Mouse (Mus musculus) midbrain, embryonic 12.5 days (tissue): ENCODE measurements at regions not wholly inside any gene's neighbourhood (a gene's known extent, or its start where the extent isn't known, plus 50 kb on each side); places are given as distances from the start of the nearest gene placed in this dataset.

Experiments
- ATAC-seq: fragments of 200-750 bp; cut with Nextera tagmentation; 2 replicates; pipeline ENCODE4 v1.8.0; 2017; ENCODE audit warnings: low read depth, moderate TSS enrichment, moderate library complexity; ENCODE audit not compliant: low FRiP score
- H3K27ac ChIP-seq: fragments of 300-500 bp; sonication (generic); replicated peaks from 2 replicates; pipeline ENCODE4 v1.5.1; 2016; ENCODE audit warnings: mild to moderate bottlenecking
- H3K27me3 ChIP-seq: fragments of 300-500 bp; sonication (generic); 2 replicates; pipeline ENCODE4 v1.6.1; 2016; ENCODE audit warnings: mild to moderate bottlenecking
- H3K36me3 ChIP-seq: fragments of 300-500 bp; sonication (generic); 2 replicates; pipeline ENCODE4 v1.6.1; 2016
- H3K4me1 ChIP-seq: fragments of 300-500 bp; sonication (generic); 2 replicates; pipeline ENCODE4 v1.6.1; 2016
- H3K4me2 ChIP-seq: fragments of 300-500 bp; sonication (generic); replicated peaks from 2 replicates; pipeline ENCODE4 v1.6.1; 2016; ENCODE audit warnings: mild to moderate bottlenecking, moderate library complexity
- H3K4me3 ChIP-seq: fragments of 300-500 bp; sonication (generic); 2 replicates; pipeline ENCODE4 v1.5.1; 2016; ENCODE audit warnings: mild to moderate bottlenecking
- H3K9ac ChIP-seq: fragments of 300-500 bp; sonication (generic); replicated peaks from 2 replicates; pipeline ENCODE4 v1.6.1; 2016; ENCODE audit warnings: mild to moderate bottlenecking, moderate library complexity
- H3K9me3 ChIP-seq: fragments of 300-500 bp; sonication (generic); 2 replicates; pipeline ENCODE4 v1.6.1; 2016; ENCODE audit warnings: mild to moderate bottlenecking
- WGBS: fragments of 180-500 bp; shearing (Covaris S2); methylation state at CpG from one replicate; pipeline ENCODE4 v1.1.7; 2016; 5-methylcytosine and 5-hydroxymethylcytosine counted together

DNA sequence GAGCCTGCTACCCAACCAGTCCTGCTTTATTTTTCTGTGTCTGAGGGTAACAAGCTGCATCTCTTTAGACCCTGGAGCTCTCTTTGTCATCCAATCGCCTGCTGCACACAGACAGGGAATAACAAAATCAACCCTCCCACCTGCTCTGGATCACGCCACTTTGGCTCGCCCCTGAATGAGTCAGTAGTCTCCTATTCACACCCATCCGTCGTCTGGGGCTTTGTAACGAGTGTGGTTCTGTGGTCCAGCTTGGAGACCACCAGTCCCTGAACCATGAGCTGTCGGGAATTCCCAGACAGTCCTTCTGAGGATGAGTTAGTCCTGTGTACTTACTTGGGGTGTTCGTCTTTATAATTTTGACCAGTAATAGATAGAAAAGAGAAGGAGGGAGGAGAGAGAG lies 248.7 kb downstream of the Tgfb2 start:
- H3K4me2 ChIP-seq = no peak overlapping the region
- H3K4me3 ChIP-seq = no peak overlapping the region
- no peaks in the 10 kb centered on the region for H3K9me3 ChIP-seq
- no peaks in the 10 kb centered on the region for H3K27me3 ChIP-seq
- H3K9ac ChIP-seq = no peak overlapping the region
- 76% methylated on average over 8 of the region's 8 CpGs for WGBS
- no peak overlapping the region for H3K27ac ChIP-seq
- no peaks in the 10 kb centered on the region for H3K4me1 ChIP-seq
- no peak for ATAC-seq
- no peaks in the 10 kb centered on the region for H3K36me3 ChIP-seq

DNA sequence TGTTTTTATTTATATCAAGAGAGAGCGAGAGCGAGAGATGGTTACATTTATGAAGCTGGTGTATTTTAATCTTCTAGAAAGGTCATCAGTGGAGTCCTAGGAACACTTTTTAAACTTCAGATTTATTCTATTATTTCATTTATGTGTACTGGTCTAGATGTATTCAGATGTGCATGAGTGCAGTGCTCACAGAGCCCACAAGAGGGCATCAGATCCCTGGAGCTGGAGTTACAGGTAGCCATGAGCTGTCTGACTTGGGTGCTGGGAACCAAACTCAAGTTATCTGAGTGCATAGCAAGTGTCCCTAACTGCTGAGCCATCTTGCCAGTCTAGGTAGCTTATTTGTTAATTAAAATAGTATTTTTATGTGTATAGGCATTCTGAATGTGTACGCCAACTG lies 249.7 kb downstream of the Tgfb2 start:
- Histone ChIP-seq H3K4me3 (no peak overlapping the region), H3K36me3 (no peaks in the 10 kb centered on the region), H3K4me1 (no peaks in the 10 kb centered on the region), H3K9ac (no peak overlapping the region), H3K27ac (no peak overlapping the region), H3K9me3 (no peaks in the 10 kb centered on the region), H3K27me3 (no peaks in the 10 kb centered on the region), H3K4me2 (no peak overlapping the region)
- WGBS = 96% methylated on average over 3 of the region's 3 CpGs
- no peak for ATAC-seq

DNA sequence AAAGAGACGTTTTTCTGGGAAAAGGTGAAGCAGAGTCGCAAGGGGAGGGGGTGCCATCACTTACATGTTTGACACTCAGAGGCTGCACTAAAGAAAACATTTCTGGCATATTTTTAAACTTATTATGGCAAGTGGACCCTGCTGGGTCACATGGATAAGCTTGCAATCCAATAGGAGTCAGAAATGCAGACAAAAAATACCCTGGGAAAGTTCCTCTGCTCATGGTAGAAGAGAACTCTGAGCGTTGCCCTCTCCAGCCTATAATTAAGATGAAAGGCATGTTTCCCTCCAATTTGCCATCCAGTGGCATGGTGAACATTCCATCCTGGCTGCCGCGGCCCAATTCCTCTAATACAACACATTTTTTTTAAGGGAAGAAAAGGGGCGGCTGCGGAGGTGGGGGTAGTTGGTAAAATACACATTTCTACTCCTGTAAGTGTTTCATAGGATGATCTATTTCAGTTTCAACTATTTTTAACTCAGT lies 250.6 kb downstream of the Tgfb2 start:
- ATAC-seq = no peak
- H3K36me3 ChIP-seq = no peaks in the 10 kb centered on the region
- no peak overlapping the region for H3K4me3 ChIP-seq
- no peak overlapping the region for H3K27ac ChIP-seq
- no peaks in the 10 kb centered on the region for H3K27me3 ChIP-seq
- H3K4me1 ChIP-seq = no peaks in the 10 kb centered on the region
- H3K9me3 ChIP-seq = no peaks in the 10 kb centered on the region
- 90% methylated on average over 7 of the region's 7 CpGs for WGBS
- H3K4me2 ChIP-seq = no peak overlapping the region
- no peak overlapping the region for H3K9ac ChIP-seq

DNA sequence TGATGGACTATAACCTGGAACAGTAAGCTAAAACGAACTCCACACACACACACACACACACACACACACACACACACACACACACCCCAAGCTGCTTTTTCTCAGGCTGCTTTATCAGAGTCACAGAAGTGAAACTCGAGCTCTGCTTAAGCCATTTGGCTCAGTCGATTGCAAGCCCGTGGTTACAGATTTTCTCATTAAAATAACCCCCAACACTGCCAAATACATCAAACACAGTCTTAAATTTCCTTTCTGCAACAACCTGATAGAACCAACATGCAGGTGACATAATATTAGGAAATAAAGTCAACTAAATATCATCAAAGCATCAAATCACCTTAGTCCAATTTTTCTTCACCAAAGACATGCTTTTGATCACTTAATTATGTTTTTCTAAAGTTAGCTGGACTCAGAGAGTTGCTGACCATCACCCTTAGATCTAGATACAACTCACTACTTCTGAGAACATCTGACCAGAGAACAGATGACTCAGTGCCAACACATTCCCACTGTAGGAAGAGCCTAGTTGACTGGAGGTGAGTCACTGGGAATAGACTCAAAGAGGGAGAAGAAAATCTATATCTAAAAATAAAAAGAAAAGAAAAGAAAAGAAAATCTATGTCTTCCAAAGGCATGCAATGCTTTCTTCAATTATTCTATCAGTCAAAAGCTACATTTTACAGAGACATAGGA lies 251.2 kb downstream of the Tgfb2 start:
- Histone ChIP-seq H3K4me1 (no peaks in the 10 kb centered on the region), H3K9ac (no peak overlapping the region)
- WGBS = 78% methylated on average over 4 of the region's 4 CpGs

DNA sequence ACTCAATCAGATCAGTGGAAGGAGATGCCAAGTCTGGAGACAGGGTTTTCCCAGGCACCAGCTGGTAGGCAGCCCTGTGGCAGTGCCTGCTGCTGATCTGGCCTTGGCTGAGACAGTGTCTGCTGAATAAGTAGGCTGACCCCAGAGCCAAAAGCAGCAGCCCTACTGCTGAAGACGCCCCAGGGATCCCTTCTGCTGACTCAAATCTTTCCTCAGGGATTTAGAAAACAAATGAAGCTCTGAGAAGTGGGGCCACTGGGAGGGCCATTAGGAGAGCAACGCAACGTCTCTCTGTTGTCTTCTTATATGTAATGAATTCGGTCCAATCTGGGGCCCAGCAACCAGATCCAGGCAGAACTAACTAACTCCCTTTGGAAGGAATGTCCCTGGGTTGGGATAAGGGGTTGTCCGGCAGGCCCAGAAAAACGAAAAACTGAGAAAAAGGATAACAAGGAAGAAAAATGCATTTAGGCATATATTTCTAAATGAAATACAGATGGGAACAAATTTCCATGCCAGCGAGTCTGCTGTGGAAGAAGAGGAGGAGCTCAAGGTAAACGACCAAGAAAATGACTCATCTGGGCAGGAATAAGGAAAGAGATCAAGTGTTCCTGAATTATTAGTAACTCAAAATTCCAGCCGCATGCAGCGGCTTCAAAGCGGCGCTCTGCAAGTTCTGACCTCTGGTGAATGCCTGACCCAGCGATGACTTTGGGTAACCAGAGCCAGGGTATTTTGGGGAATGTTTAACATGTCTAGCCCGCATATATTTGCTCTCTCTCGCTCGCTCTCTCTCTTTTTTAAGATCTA lies 256.7 kb downstream of the Tgfb2 start:
- H3K27ac ChIP-seq = no peak overlapping the region
- peaks cover 7% of the 10 kb centered on the region; the same call in 1 of the 2 replicates for H3K4me1 ChIP-seq
- H3K4me3 ChIP-seq = no peak overlapping the region
- no peaks in the 10 kb centered on the region for H3K27me3 ChIP-seq
- no peak overlapping the region for H3K4me2 ChIP-seq
- no peaks in the 10 kb centered on the region for H3K36me3 ChIP-seq
- peak; percentile 41; the same call in 1 of the 2 replicates for ATAC-seq
- H3K9me3 ChIP-seq = no peaks in the 10 kb centered on the region
- WGBS = 44% methylated on average over 16 of the region's 16 CpGs
- H3K9ac ChIP-seq = no peak overlapping the region

More for the DNA sequence above, 251.2 kb downstream of the Tgfb2 start:
- Histone ChIP-seq H3K4me2 (no peak overlapping the region), H3K27me3 (no peaks in the 10 kb centered on the region), H3K9me3 (no peaks in the 10 kb centered on the region), H3K36me3 (no peaks in the 10 kb centered on the region), H3K27ac (no peak overlapping the region), H3K4me3 (no peak overlapping the region)
- no peak for ATAC-seq

DNA sequence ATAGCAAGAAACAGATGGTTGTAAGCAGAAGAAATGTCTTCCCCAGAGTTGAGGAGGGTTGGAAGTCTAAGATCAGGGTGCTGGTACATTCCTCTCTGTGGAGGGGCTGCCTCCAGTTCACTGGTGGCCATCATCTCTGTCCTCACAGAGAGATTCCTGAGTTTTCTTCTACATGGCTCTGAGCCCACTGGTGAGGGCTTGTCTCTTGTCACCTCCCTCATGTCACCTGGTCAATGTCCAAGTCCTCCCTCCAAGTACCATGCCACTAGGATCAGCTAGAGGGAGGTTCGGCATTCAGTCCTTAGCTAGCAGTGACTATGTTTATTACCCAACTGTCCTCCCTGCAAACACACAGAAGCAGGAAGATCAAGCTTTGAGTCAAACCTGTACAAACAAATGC lies 258.3 kb downstream of the Tgfb2 start:
- H3K27ac ChIP-seq = no peak overlapping the region

DNA sequence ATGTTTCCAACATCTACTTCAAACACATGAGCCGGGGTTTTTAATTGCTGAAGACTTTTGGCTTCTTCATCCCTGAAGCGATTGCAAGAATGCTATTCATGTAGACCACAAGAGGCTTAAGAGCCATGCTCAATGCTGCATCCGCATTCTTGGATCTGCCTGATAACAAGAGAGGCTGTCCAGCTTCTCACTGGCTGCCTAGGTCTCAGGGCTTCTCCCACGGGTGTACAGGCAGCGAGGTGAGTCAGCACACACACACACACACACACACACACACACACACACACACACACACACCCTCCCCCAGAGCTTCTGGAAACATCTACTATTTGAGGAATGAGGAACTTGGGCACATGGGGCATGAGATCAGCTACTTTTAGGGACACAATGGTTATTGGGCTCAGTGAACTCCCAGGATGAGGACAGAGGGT lies 261.1 kb downstream of the Tgfb2 start:
- 49% methylated on average over 5 of the region's 5 CpGs for WGBS
- H3K4me1 ChIP-seq = peaks cover 7% of the 10 kb centered on the region; the same call in 1 of the 2 replicates
- no peaks in the 10 kb centered on the region for H3K9me3 ChIP-seq
- no peak overlapping the region for H3K27ac ChIP-seq
- no peak overlapping the region for H3K4me3 ChIP-seq
- H3K9ac ChIP-seq = no peak overlapping the region
- H3K4me2 ChIP-seq = no peak overlapping the region
- no peaks in the 10 kb centered on the region for H3K27me3 ChIP-seq
- ATAC-seq = no peak
- H3K36me3 ChIP-seq = no peaks in the 10 kb centered on the region

More for the DNA sequence above, 258.3 kb downstream of the Tgfb2 start:
- no peak overlapping the region for H3K9ac ChIP-seq
- no peak overlapping the region for H3K4me3 ChIP-seq
- H3K27me3 ChIP-seq = no peaks in the 10 kb centered on the region
- no peak for ATAC-seq
- peaks cover 7% of the 10 kb centered on the region; the same call in 1 of the 2 replicates for H3K4me1 ChIP-seq
- 90% methylated on average over 1 of the region's 1 CpGs for WGBS
- no peaks in the 10 kb centered on the region for H3K9me3 ChIP-seq
- H3K36me3 ChIP-seq = no peaks in the 10 kb centered on the region
- no peak overlapping the region for H3K4me2 ChIP-seq

DNA sequence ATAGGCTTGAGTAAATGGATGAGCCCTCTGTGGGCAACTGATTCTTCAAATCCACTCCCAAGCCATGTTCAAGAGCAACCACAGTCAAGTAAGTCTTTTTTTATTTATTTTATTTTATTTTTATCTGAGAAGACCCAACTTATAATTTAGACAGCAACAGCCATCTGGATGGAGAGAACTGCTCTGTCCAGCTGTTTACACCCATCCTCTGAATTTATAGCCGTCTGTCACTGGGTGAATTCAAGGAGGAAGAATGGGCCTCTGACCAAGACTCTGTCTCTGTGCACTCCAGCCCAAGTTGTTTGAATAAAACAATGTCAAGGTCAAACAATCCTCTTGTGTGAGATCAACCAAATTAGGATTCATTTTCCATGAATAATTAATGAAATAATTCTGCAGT lies 263.6 kb downstream of the Tgfb2 start:
- ATAC-seq = no peak
- no peak overlapping the region for H3K4me3 ChIP-seq
- H3K9ac ChIP-seq = no peak overlapping the region
- H3K9me3 ChIP-seq = no peaks in the 10 kb centered on the region
- 0 out of 2 replicates have a peak, but pooled peaks cover 2% of the 10 kb centered on the region for H3K4me1 ChIP-seq
- WGBS = 68% methylated on average over 1 of the region's 1 CpGs
- H3K4me2 ChIP-seq = no peak overlapping the region
- no peak overlapping the region for H3K27ac ChIP-seq
- H3K27me3 ChIP-seq = no peaks in the 10 kb centered on the region
- no peaks in the 10 kb centered on the region for H3K36me3 ChIP-seq

DNA sequence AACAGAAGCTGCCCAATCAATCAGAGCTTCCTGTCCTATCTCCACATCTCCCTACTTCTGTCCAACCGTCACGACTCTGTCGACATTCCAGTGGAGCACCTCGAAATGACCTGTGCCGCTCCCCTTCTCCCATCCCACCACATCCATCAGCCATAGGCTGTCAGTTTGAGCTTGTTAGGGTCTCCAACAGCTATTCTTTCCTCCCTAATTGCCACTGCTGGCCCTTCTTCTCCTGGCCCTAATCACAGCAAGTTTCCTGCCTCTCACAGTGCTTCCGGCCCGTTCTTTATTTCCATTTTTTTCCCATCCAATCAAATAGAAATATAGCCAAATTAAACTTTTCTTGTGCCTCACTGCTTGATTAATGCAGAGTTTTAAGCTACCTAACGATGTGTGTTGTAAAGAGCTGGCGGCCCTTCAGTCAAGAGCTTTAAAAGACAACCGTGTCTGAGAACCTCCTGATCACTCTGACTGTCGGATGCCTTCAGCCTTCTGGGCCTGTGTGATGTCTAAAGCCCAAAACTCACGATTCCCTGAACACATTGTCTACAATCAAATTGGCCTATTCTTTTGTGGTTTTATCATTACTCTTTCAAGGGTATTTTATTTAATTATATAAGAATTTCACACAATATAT lies 270.3 kb downstream of the Tgfb2 start:
- ATAC-seq = no peak; the same call in 1 of the 2 replicates
- no peak overlapping the region for H3K27ac ChIP-seq
- no peak overlapping the region for H3K9ac ChIP-seq
- no peaks in the 10 kb centered on the region for H3K9me3 ChIP-seq
- no peaks in the 10 kb centered on the region for H3K36me3 ChIP-seq
- H3K27me3 ChIP-seq = no peaks in the 10 kb centered on the region
- H3K4me3 ChIP-seq = no peak overlapping the region
- 72% methylated on average over 12 of the region's 12 CpGs for WGBS
- H3K4me2 ChIP-seq = no peak overlapping the region
- H3K4me1 ChIP-seq = peaks cover 24% of the 10 kb centered on the region

DNA sequence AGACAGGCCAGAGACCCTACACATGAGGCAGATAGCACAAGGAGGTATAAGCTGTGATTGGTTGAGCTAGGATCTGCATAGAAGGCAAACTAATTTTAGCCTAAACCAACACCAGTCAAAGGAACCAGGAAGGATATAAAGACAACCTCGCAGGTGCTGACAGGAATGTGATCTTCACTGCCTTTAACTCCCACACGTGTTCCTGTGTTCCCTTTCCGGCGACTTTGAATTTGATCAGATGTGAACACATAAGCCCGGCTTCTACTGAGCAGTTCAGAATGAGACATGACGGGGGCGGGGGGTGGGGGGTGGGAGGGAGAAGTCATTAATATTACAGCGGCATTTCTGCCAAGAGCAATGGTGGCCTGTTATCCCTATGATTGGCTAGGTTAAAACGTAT lies 271.0 kb downstream of the Tgfb2 start:
- Histone ChIP-seq H3K4me3 (no peak overlapping the region), H3K9ac (no peak overlapping the region), H3K4me2 (no peak overlapping the region), H3K4me1 (peaks cover 24% of the 10 kb centered on the region), H3K9me3 (no peaks in the 10 kb centered on the region), H3K27ac (no peak overlapping the region), H3K36me3 (no peaks in the 10 kb centered on the region), H3K27me3 (no peaks in the 10 kb centered on the region)
- WGBS = 79% methylated on average over 9 of the region's 9 CpGs
- no peak for ATAC-seq

DNA sequence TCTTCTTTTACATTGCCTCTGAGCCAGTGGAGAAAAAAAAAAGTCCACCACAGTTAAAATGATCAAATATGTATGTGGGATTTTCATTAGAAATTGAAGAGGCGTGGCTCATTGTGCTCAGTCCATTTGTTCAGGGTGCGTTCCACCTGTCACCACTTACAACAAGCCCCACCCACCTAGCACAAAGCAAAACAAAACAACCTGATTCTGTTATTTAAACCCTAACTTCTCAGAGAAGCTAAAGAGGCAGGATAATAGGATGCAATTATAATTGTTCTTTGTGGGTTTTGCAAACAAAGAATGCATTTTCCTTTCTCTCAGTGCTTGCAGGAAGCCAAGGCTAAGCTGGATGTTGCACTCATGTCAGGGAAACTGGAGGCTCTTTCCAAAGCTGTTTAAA lies 271.8 kb downstream of the Tgfb2 start:
- no peaks in the 10 kb centered on the region for H3K9me3 ChIP-seq
- no peak overlapping the region for H3K9ac ChIP-seq
- no peak overlapping the region for H3K4me2 ChIP-seq
- 59% methylated on average over 2 of the region's 2 CpGs for WGBS
- H3K27ac ChIP-seq = no peak overlapping the region
- no peaks in the 10 kb centered on the region for H3K36me3 ChIP-seq
- H3K4me1 ChIP-seq = peaks cover 22% of the 10 kb centered on the region
- no peak overlapping the region for H3K4me3 ChIP-seq
- no peak for ATAC-seq
- H3K27me3 ChIP-seq = no peaks in the 10 kb centered on the region

DNA sequence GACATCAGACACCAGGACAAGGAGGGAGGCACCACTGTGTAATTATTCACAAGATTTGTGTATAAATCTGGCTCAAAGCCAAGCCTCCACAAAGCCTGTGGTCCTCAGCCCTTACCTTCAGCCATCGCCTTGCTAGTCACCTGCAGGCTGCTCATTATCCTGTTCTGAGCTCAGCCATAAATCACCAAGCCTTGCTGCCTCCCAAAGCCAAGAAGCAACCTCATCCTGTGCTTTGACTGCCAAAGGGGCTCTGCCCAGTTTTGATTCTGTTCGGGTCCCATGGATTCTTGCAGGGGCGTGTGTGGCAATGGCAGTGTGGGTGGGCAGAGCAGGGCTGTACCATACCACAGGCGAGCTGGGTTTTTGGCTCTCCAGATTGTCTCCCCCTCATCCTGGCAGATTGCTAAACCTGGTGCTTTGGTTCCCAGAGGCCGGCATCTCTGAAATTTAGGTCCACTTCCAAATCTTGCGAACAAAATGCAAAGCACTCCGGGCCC lies 272.6 kb downstream of the Tgfb2 start:
- no peak overlapping the region for H3K4me2 ChIP-seq
- H3K27me3 ChIP-seq = no peaks in the 10 kb centered on the region
- no peaks in the 10 kb centered on the region for H3K9me3 ChIP-seq
- no peak overlapping the region for H3K4me3 ChIP-seq
- H3K4me1 ChIP-seq = peaks cover 22% of the 10 kb centered on the region
- whole genome bisulfite sequencing = 81% methylated on average over 7 of the region's 7 CpGs
- no peak overlapping the region for H3K9ac ChIP-seq
- H3K27ac ChIP-seq = no peak overlapping the region
- no peaks in the 10 kb centered on the region for H3K36me3 ChIP-seq
- 0 out of 2 replicates have a peak, but pooled peaks have one; percentile 44 for ATAC-seq
